Mouse (Mus musculus): ENCODE results near the gene Sucla2.
A peak's percentile ranks its signal among the peaks of the same experiment; 100 is the strongest.

Gene Sucla2

DNA sequence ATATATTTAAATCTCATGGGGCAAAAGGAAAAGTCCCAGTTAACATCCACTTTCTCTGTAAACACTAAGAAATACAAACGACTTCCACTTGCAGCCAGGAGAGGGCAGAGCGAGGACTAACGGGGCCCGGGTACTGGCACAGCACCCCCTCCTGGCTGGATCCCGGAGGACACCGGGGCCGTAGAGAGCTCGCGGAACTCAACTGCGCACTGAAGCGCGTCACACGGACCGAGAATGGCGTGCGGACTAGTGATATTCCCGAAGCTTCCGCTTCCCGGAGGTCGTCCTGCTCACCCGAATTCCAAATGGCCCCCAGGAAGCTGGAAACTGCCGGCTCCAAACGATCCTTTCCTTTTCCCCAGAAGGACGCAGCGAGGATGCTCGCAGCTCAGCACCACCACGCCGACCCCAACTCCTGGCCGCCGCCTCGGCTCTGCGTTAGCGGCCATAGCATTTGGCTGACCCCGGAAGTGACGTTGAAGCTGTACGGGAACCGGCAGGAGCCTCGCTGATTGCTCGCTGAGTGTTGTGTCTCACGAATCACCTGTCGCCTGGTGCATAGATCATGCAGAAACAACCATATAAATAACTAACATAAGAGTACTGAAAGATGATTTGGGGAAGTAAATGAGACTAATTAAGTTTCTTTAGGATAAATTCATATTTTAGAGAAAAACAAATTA, at the start of gene Sucla2:
TSS of gene Sucla2 (plus strand) at position 554 of the 683 bp plus-strand sequence.
- peak; percentile 94 for DNase-seq (ENCODE audit: low read depth, low spot score)

- no peak for DNase-seq (ENCODE audit: low read depth, low spot score)
Measured at GRCm38 (mm10) chr14:73475506-73475905, 49.6 kb upstream of the Sucla2 start.

GRCm38 (mm10) chr14:73476361-73476934, 48.7 kb upstream of the Sucla2 start:
- peak; percentile 26 for DNase-seq (ENCODE audit: low read depth, low spot score)

DNA sequence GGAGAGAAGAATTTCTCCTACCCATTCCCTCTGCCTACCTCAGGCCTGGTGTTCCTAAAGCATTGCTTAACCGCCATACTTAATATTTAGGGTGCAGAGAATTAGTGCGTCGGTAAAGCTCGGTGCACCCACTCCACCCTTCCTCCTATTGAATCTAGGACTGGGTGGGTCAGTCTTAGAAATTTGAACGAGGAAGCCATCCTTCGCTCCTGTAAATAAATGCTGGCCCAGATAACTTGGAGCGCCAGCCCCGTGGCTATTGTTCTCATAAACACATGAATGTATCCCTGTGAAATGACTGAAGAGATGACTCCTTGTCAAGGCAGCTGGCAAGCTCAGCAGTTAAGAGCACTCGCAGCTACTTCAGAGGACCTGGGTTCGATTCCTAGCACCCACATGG, 48.0 kb upstream of the Sucla2 start:
- DNase-seq (ENCODE audit: low read depth, low spot score), result no peak

DNA sequence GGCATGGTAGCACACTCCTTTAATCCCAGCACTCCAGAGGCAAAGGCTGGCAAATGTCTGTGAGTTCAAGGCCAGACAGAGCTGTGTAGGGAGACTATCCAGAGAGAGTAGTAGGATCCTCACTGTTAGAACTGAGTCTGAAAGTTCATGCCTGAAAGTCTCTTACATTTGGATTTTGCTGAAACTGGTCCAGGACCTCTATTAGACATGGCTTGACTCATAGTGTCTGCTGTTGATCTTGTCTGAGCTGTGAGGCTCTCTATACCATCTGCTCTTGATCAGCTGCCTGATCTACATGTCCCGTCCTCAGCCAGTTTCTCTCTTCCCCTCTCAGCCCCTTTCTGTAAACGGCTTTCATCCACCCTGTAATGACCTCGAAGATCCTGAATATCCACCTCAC, 46.8 kb upstream of the Sucla2 start:
- no peak for DNase-seq (ENCODE audit: low read depth, low spot score)

DNA sequence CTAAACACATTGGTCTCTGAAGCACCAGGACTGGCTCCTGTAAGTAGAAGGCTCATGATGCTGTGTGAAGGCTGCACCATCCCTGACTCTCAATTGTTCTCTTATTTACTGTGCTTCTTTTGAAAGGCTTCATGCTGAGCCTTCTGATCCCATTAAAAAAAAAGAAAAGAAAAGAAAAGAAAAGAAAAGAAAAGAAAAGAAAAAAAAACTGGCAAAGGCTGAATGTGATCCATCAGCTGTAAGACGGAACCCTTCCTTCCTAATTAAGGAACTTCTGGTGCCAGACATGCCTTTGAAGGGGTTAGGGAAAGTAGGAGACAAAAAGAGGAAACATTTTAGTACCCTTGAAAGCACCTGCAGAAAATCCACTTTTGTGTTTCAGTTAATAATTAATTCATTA, 45.3 kb upstream of the Sucla2 start:
- no peak for DNase-seq (ENCODE audit: low read depth, low spot score)

DNA sequence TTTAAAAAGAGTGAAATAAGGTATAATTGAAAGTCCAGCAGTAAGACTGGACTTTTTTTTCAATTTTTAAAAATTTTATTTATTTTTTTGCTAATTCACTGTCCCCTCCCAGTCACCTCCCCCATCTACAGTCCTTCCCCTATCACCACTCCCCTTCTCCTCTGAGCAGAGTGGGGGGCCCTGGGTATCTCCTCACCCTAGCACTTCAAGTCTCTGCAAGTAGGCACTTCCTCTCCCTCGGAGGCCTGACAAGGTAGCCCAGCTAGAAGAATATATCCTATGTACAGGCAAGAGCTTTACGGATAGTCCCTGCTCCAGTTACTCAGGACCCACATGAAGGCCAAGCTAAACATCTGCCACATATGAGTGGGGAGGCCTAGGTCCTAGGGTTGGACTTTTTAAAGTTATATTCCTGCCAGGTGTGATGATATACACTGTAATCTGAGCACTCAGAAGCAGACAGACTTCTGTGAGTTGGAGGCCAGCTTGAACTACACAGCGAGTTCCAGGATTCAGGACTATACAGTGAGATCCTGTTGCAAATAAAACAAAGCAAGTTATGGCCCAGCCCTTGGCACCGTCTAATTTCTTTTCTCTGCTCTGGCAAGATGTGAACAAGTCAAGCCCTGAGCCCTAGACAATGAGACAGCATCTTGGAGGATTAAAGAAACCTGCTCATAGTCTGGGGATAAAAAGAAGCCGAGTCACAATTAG, 41.4 kb upstream of the Sucla2 start:
- DNase-seq (ENCODE audit: low read depth, low spot score), result no peak

- DNase-seq (ENCODE audit: low read depth, low spot score), result no peak
Measured at GRCm38 (mm10) chr14:73484366-73485110, 40.6 kb upstream of the Sucla2 start.

DNA sequence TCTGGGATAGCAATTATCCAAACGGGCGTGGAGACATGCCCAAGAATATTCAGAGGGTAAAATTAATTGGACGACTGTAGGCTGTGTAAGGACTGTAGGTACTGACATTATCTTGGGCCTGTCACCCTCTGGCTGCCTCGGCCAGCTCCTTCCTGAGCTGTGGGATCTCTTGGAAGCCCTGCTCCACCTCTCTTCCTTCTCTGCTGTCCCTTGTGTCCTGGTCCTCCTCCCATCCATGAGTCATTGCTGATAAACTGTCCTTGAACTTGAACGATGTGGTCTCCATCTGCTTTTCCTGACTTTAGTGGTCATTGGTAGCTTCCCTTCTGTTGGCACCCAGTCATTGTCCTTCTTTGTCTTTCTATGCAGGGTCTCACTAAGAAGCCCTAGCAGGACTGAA, 38.5 kb upstream of the Sucla2 start:
- no peak for DNase-seq (ENCODE audit: low read depth, low spot score)

GRCm38 (mm10) chr14:73493356-73493755, 31.8 kb upstream of the Sucla2 start:
- no peak for DNase-seq (ENCODE audit: low read depth, low spot score)

GRCm38 (mm10) chr14:73494122-73494521, 31.0 kb upstream of the Sucla2 start:
- DNase-seq (ENCODE audit: low read depth, low spot score), result no peak

DNA sequence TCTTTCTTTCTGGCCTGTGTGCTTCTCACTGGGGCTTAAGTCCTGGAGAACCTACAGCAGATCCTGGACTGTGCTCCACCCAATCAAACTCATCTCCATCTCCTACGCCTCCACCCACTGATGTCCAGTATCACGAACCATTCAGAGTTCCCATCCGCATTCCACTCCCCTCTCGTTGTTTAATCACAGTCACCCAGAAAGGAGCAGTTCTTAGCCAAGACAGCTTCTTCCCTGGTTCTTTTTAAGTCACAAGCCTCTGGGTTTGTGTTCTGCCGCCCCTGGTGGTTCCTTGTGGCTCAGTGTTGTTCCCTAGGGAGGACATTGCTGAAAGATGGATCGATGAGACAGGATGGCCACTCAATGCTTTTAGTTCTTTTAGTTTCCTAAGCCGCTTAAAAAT, 29.4 kb upstream of the Sucla2 start:
- no peak for DNase-seq (ENCODE audit: low read depth, low spot score)

DNA sequence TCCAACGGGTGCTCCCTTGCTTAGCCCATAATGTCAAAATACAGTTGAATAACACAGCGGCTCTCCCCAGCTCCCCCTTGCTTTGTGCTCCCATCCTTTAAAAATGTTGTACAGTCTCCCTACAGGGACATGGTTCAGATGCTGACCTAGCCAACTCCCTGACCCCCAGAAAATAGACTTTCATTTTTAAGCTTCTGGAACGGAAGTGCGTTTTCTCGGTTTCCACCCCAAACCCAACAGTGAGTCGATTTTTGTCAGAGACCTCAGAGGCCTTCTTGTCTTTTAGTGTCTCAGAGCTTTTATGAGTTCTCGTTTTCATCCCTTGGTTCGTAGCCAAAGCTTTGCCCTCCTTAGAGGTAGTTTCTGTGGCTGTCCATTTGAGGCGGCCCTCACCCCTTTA, 23.8 kb upstream of the Sucla2 start:
- no peak for DNase-seq (ENCODE audit: low read depth, low spot score)

DNA sequence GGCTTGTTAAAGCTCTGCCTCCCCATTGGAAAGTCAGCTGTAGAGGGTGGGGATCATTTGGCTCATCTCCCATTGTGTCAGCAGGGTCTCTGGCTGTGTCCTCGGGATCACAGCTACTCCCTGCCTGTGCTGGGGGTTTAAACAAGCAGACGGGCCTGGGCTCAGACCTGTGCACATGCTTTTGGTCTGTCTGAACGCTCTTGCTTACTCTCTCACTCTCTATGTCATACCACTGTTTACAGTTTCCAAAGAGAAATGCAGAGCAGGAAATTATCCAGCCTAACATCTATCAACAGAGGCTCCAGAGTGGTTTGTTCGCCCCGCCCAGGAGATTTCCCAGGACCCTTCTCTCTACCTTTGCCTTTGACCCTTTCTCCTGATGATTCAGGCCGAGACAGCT, 23.4 kb upstream of the Sucla2 start:
- no peak for DNase-seq (ENCODE audit: low read depth, low spot score)

- no peak for DNase-seq (ENCODE audit: low read depth, low spot score)
Measured at GRCm38 (mm10) chr14:73502591-73503184, 22.4 kb upstream of the Sucla2 start.

- no peak for DNase-seq (ENCODE audit: low read depth, low spot score)
Measured at GRCm38 (mm10) chr14:73503237-73503933, 21.7 kb upstream of the Sucla2 start.

DNA sequence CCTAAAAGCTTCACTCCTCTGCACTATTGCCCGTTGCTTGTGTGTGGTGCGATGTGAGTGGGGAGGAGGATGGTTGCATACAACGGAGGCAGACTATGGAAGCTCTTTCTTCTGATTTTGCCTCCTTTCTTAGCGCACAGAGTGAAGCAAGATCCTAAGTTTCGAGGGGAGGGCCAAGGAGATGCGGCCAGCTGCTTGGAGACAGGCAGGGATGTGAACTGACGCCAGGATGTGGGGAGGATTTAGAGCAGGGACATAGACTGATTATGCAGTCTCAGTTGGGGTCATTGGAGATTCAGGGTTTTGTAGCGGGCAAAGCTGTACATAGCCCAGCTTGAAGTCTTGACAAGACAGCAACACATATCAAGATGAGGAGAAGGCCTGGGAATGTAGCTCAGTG, 18.8 kb upstream of the Sucla2 start:
- no peak for DNase-seq (ENCODE audit: low read depth, low spot score)

DNA sequence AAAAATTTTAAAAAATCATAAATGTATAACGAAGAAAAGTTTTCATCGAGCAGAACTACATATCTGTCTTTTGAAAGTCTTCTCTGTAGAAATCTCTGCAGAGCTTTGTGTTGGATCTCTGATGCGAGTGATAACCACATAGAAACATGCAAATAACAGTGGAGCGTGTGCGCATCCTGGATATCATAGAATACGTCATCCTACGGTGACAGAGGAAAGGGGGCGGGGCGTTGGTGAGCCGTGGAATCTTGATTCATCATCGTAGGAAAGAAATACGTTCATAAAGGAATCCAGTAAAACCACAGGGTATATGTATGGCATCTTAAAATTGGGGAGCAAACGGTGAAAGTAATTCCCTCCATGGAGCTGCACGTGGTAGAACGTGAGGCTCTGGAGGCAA, 17.9 kb upstream of the Sucla2 start:
- DNase-seq (ENCODE audit: low read depth, low spot score), result peak; percentile 48

DNA sequence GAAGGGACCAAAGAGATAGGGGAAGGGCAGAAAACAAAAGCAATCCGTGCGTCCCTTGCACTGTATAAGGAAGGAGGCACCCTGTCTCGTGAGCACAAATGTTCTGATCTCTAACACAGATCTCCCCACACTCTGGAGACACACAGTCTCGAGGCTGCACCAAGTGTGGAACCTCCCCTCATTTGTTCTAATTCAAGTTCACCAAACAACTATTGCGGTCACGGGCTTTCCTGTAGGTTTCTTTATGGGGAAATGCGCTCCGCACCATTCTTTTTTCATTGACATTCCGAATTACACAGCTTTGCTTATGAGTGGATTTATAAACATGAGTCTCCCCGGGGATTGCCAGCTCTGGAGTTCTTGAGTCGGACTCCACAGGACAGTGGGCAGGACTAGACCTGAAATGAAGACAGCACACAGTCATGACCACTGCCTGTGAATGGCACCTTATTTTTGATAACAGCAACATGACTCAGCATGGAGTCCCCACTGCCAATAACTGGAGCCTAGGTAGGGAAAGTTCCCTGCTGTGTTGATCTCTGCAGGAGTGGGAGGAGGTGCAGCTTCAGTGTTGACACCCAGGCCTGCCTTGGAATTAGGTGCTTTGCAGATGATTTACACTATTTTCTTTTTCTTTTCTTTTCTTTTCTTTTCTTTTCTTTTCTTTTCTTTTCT, 17.3 kb upstream of the Sucla2 start:
- no peak for DNase-seq (ENCODE audit: low read depth, low spot score)

DNA sequence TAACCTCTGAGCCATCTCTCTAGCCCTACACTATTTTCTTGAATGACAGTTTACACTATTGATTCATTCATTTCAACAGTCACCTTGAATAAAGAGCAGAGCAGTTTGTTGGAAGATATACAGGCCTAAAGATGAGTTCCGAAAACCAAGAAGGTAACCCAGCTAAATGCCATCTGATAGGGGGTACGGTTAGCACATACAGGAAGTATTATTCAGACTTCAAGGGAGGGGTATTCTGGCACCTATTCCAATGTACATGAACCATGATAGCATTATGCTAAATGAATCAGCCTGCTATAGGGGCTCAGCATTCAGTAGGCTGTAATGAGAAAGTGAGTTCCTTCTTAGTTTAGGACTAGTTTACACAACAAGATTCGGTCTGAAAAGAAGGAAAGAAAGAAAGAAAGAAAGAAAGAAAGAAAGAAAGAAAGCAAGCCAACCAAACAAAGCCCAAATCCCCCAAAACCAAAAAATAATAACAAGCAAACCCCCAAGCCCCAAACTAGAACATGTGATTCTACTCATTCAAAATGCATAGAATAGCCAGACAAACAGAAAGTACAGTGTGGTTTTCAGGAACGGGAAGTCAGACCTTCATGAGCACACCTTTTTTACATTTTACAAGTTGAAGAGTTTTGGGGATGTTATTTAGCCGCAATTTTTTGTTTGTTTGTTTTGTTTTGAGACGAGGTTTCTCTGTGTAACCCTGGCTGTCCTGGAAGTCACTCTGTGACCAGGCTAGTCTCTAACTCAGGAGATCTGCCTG, 16.3 kb upstream of the Sucla2 start:
- no peak for DNase-seq (ENCODE audit: low read depth, low spot score)

Measured in R1 (cell line).